32 mouse cellular contexts compared by ENCODE assay signal in the genomic region with DNA sequence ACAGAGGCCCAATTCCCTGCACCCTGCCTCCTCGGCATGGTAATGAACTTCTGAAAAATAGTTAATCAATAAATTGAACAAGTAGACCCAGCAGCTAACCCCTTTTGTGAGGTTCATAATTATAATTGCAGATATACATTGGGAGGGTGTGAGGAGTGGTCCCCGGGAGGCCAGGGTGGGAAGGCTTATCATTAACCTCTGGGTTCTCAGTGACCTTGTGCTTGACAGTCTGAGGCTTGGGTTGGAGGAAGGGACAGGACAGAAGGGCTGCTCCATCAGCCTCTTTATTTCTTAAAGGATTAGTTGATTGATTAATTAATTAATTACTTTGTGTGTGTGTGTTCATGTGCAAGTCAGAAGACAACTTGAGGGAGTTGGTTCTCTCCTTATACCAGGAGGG. TPM values are rescaled to one million over a fixed set of nuclear protein-coding genes. Genes with fewer than 3 reads are reported as not detected.
A peak's percentile ranks its signal among the peaks of the same experiment; 100 is the strongest.
DNase-seq lines count a peak whose midpoint lies in the region; ATAC-seq and TF ChIP-seq lines count a peak whose summit lies in the region.
"Had no signal": no experiment of that assay in that cellular context is flagged by ENCODE, and none has a peak within 500 bp of the region (broad histone marks: within the 10 kb centered on the region; RNA-seq: fewer than 3 reads in every experiment).

No protein-coding gene starts in this region.

- DNase-seq in hindbrain, embryonic 11.5 days (ENCODE audit: low spot score) = no peak
- no peak for DNase-seq in hindbrain, embryonic 10.5 days (ENCODE audit: low spot score)
- DNase-seq in midbrain, embryonic 11.5 days (ENCODE audit: low spot score, missing footprints) = peak; percentile 78
- no peak for DNase-seq in midbrain, postnatal 0 days (ENCODE audit: low spot score)
- DNase-seq in retina, postnatal 1 day = no peak
- DNase-seq in adrenal gland, postnatal 10 days = no peak
- DNase-seq: cerebellum, adult 11 months; cerebellum, adult 2 months; cerebellum, adult 9-11 months; cerebellum, postnatal 25 days; forebrain, postnatal 0 days; gastrocnemius, adult 2 months; gastrocnemius, postnatal 14 days; heart, adult 11 months had no signal

- H3K27me3 ChIP-seq in hindbrain, embryonic 11.5 days (ENCODE audit: control insufficient read depth, insufficient read depth, low read length) = no peaks in the 10 kb centered on the region
- H3K27me3 ChIP-seq in hindbrain, embryonic 10.5 days (ENCODE audit: insufficient read depth, poor library complexity, severe bottlenecking) = peaks cover 51% of the 10 kb centered on the region
- peaks cover 4% of the 10 kb centered on the region; the same call in 1 of the 2 replicates for H3K27me3 ChIP-seq in midbrain, embryonic 11.5 days (ENCODE audit: control insufficient read depth, insufficient read depth, low read length)
- H3K27me3 ChIP-seq in midbrain, postnatal 0 days (ENCODE audit: insufficient read depth, low read length) = no peaks in the 10 kb centered on the region
- H3K27me3 ChIP-seq in neural tube, embryonic 13.5 days = 0 out of 2 replicates have a peak, but pooled peaks cover 5% of the 10 kb centered on the region
- H3K27me3 ChIP-seq in neural tube, embryonic 15.5 days (replicated peaks) = no peaks in the 10 kb centered on the region
- H3K27me3 ChIP-seq: CH12.LX; embryonic facial prominence, embryonic 15.5 days; Patski had no signal

- H3K9me3 ChIP-seq in hindbrain, embryonic 11.5 days (ENCODE audit: control insufficient read depth, low read length) = no peaks in the 10 kb centered on the region
- H3K9me3 ChIP-seq in hindbrain, embryonic 10.5 days = no peaks in the 10 kb centered on the region
- H3K9me3 ChIP-seq in midbrain, embryonic 11.5 days (ENCODE audit: control insufficient read depth, low read length) = no peaks in the 10 kb centered on the region
- no peaks in the 10 kb centered on the region for H3K9me3 ChIP-seq in midbrain, postnatal 0 days (ENCODE audit: low read length)
- no peaks in the 10 kb centered on the region for H3K9me3 ChIP-seq in neural tube, embryonic 13.5 days
- no peaks in the 10 kb centered on the region for H3K9me3 ChIP-seq in neural tube, embryonic 15.5 days (replicated peaks)
- H3K9me3 ChIP-seq: embryonic facial prominence, embryonic 12.5 days; embryonic facial prominence, embryonic 15.5 days; G1E had no signal

- ATAC-seq in hindbrain, embryonic 11.5 days (ENCODE audit: low FRiP score) = no peak; the same call in 1 of the 2 replicates
- peak; percentile 65 for ATAC-seq in midbrain, embryonic 11.5 days (ENCODE audit: low FRiP score)
- ATAC-seq in midbrain, postnatal 0 days (ENCODE audit: low FRiP score) = no peak
- ATAC-seq in neural tube, embryonic 13.5 days (ENCODE audit: low read depth) = no peak
- no peak for ATAC-seq in neural tube, embryonic 15.5 days (ENCODE audit: low FRiP score)
- ATAC-seq: forebrain, embryonic 14.5 days; forebrain, postnatal 0 days; Patski had no signal

- H3K4me3 ChIP-seq in hindbrain, embryonic 11.5 days (ENCODE audit: low read depth, low read length) = no peak overlapping the region
- H3K4me3 ChIP-seq in hindbrain, embryonic 10.5 days = no peak overlapping the region
- H3K4me3 ChIP-seq in midbrain, embryonic 11.5 days (ENCODE audit: low read depth, low read length) = no peak overlapping the region
- no peak overlapping the region for H3K4me3 ChIP-seq in midbrain, postnatal 0 days (ENCODE audit: low read depth, low read length)
- no peak overlapping the region for H3K4me3 ChIP-seq in neural tube, embryonic 13.5 days
- H3K4me3 ChIP-seq in neural tube, embryonic 15.5 days (replicated peaks) = no peak overlapping the region
- H3K4me3 ChIP-seq: embryonic facial prominence, embryonic 12.5 days; embryonic facial prominence, embryonic 15.5 days; gastrocnemius, adult 2 months had no signal

- no peaks in the 10 kb centered on the region for H3K36me3 ChIP-seq in hindbrain, embryonic 11.5 days (ENCODE audit: control insufficient read depth, insufficient read depth, low read length)
- H3K36me3 ChIP-seq in hindbrain, embryonic 10.5 days = no peaks in the 10 kb centered on the region
- no peaks in the 10 kb centered on the region for H3K36me3 ChIP-seq in midbrain, embryonic 11.5 days (ENCODE audit: control insufficient read depth, insufficient read depth, low read length)
- no peaks in the 10 kb centered on the region for H3K36me3 ChIP-seq in midbrain, postnatal 0 days (ENCODE audit: insufficient read depth, low read length)
- no peaks in the 10 kb centered on the region for H3K36me3 ChIP-seq in neural tube, embryonic 13.5 days
- no peaks in the 10 kb centered on the region for H3K36me3 ChIP-seq in neural tube, embryonic 15.5 days
- H3K36me3 ChIP-seq: embryonic facial prominence, embryonic 12.5 days; embryonic facial prominence, embryonic 15.5 days; G1E had no signal

- no peak for TF ChIP-seq CTCF in midbrain, postnatal 0 days (IDR thresholded peaks at IDR 0.05)

- WGBS in hindbrain, embryonic 11.5 days = 53% methylated on average over 2 of the region's 2 CpGs
- WGBS in hindbrain, embryonic 10.5 days = 64% methylated on average over 2 of the region's 2 CpGs
- WGBS in midbrain, embryonic 11.5 days = 66% methylated on average over 2 of the region's 2 CpGs
- WGBS in midbrain, postnatal 0 days = 66% methylated on average over 2 of the region's 2 CpGs
- WGBS in neural tube, embryonic 13.5 days = 51% methylated on average over 2 of the region's 2 CpGs
- WGBS in neural tube, embryonic 15.5 days = 61% methylated on average over 2 of the region's 2 CpGs

- no peak overlapping the region for H3K4me2 ChIP-seq in hindbrain, embryonic 11.5 days (replicated peaks; ENCODE audit: low read depth, low read length)
- no peak overlapping the region for H3K4me2 ChIP-seq in midbrain, embryonic 11.5 days
- no peak overlapping the region for H3K4me2 ChIP-seq in midbrain, postnatal 0 days (ENCODE audit: low read depth, low read length, poor library complexity, severe bottlenecking)
- no peak overlapping the region for H3K4me2 ChIP-seq in neural tube, embryonic 13.5 days
- no peak overlapping the region for H3K4me2 ChIP-seq in neural tube, embryonic 15.5 days
- H3K4me2 ChIP-seq: embryonic facial prominence, embryonic 12.5 days; embryonic facial prominence, embryonic 15.5 days; heart, embryonic 11.5 days had no signal

- 0 out of 2 replicates have a peak overlapping the region, but pooled peaks have one; percentile 19 for H3K9ac ChIP-seq in hindbrain, embryonic 11.5 days (ENCODE audit: low read depth, low read length)
- no peak overlapping the region for H3K9ac ChIP-seq in midbrain, embryonic 11.5 days (ENCODE audit: low read length)
- no peak overlapping the region for H3K9ac ChIP-seq in midbrain, postnatal 0 days (replicated peaks; ENCODE audit: low read length, poor library complexity, severe bottlenecking)
- H3K9ac ChIP-seq in neural tube, embryonic 13.5 days = 0 out of 2 replicates have a peak overlapping the region, but pooled peaks have one; percentile 13
- no peak overlapping the region for H3K9ac ChIP-seq in neural tube, embryonic 15.5 days (replicated peaks)
- H3K9ac ChIP-seq: embryonic facial prominence, embryonic 12.5 days; embryonic facial prominence, embryonic 15.5 days; forebrain, postnatal 0 days had no signal

- peak overlapping the region; percentile 71 for H3K27ac ChIP-seq in hindbrain, embryonic 11.5 days (ENCODE audit: low read depth, low read length)
- no peak overlapping the region; the same call in 1 of the 2 replicates for H3K27ac ChIP-seq in hindbrain, embryonic 10.5 days
- H3K27ac ChIP-seq in midbrain, embryonic 11.5 days (ENCODE audit: low read depth, low read length) = no peak overlapping the region
- H3K27ac ChIP-seq in midbrain, postnatal 0 days (ENCODE audit: low read depth, low read length) = no peak overlapping the region
- peak overlapping the region; percentile 65; the same call in 1 of the 2 replicates for H3K27ac ChIP-seq in neural tube, embryonic 13.5 days (replicated peaks)
- H3K27ac ChIP-seq in neural tube, embryonic 15.5 days (replicated peaks) = no peak overlapping the region
- H3K27ac ChIP-seq: embryonic facial prominence, embryonic 12.5 days; embryonic facial prominence, embryonic 15.5 days; gastrocnemius, adult 2 months had no signal

- H3K4me1 ChIP-seq in hindbrain, embryonic 11.5 days (replicated peaks; ENCODE audit: control insufficient read depth, insufficient read depth, low read length) = peaks cover 8% of the 10 kb centered on the region; the same call in 1 of the 2 replicates
- peaks cover 51% of the 10 kb centered on the region for H3K4me1 ChIP-seq in hindbrain, embryonic 10.5 days (replicated peaks)
- peaks cover 23% of the 10 kb centered on the region for H3K4me1 ChIP-seq in midbrain, embryonic 11.5 days (ENCODE audit: control insufficient read depth, insufficient read depth, low read length)
- peaks cover 5% of the 10 kb centered on the region; the same call in 1 of the 2 replicates for H3K4me1 ChIP-seq in midbrain, postnatal 0 days (ENCODE audit: insufficient read depth, low read length)
- peaks cover 59% of the 10 kb centered on the region for H3K4me1 ChIP-seq in neural tube, embryonic 13.5 days (replicated peaks)
- H3K4me1 ChIP-seq in neural tube, embryonic 15.5 days = peaks cover 32% of the 10 kb centered on the region

RNA-seq across cellular contexts. Expression of a gene that starts 40.1 kb away (rescaled TPM):
- polyA plus RNA-seq in hindbrain, embryonic 11.5 days (2014; fragmentation: Nextera tagmentation; extraction: Ambion mirVana) = not detected in 2 replicates
- not detected in 2 replicates for polyA plus RNA-seq in hindbrain, embryonic 10.5 days (2016; fragmentation: Nextera tagmentation; extraction: Ambion mirVana)
- polyA plus RNA-seq in midbrain, embryonic 11.5 days (2014; fragmentation: Nextera tagmentation; extraction: Ambion mirVana) = 0.25 TPM in 1 of 2 replicates, not detected in the other
- total RNA-seq in midbrain, postnatal 0 days (2014; rRNA removed) = 0.38 TPM in 1 of 2 replicates, not detected in the other
- 0.07 TPM in 1 of 2 replicates, not detected in the other for polyA plus RNA-seq in midbrain, postnatal 0 days (2015; fragmentation: Nextera tagmentation; extraction: Ambion mirVana)
- not detected in 2 replicates for polyA plus RNA-seq in neural tube, embryonic 13.5 days (2015; fragmentation: Nextera tagmentation; extraction: Ambion mirVana)
- 0.09 TPM in 1 of 2 replicates, not detected in the other for polyA plus RNA-seq in neural tube, embryonic 15.5 days (2015; fragmentation: Nextera tagmentation; extraction: Ambion mirVana)
- not detected for total RNA-seq in adrenal gland, postnatal 10 days (2021)
- total RNA-seq: adrenal gland, adult 18-20 months; adrenal gland, postnatal 14 days; adrenal gland, postnatal 4 days; CH12.LX; common myeloid progenitor, adult 5-6 weeks; gastrocnemius, adult 2 months; gastrocnemius, postnatal 14 days; gastrocnemius, postnatal 4 days; heart, postnatal 25 days; hematopoietic stem cell, adult 5-6 weeks had no signal
- polyA plus RNA-seq: embryonic facial prominence, embryonic 12.5 days; embryonic facial prominence, embryonic 15.5 days; forebrain, embryonic 11.5 days; G1E; heart, postnatal 0 days had no signal

Comparison
In these comparisons a context has a peak if more than half of its experiments do, and no peak if none do; other contexts are left out.
1. H3K27ac ChIP-seq: peak in hindbrain, embryonic 11.5 days (single experiment) and neural tube, embryonic 13.5 days (single experiment); none in hindbrain, embryonic 10.5 days (single experiment), midbrain, embryonic 11.5 days (single experiment), midbrain, postnatal 0 days (single experiment) and neural tube, embryonic 15.5 days (single experiment).
2. H3K9ac ChIP-seq: peak in hindbrain, embryonic 11.5 days (single experiment) and neural tube, embryonic 13.5 days (single experiment); none in midbrain, embryonic 11.5 days (single experiment), midbrain, postnatal 0 days (single experiment) and neural tube, embryonic 15.5 days (single experiment).